Mouse (Mus musculus) thymus, postnatal 0 days (tissue): Measurements from ENCODE around the gene Wars2. TPM values are rescaled to one million over a fixed set of nuclear protein-coding genes. Genes with fewer than 3 reads are reported as not detected.

Experiments
- DNase-seq: peaks from one replicate; pipeline ENCODE4 v3.0.0-alpha.2; 2015; ENCODE audit warnings: low spot score
- polyA plus RNA-seq: library from polyadenylated mRNA; unstranded; fragments of >200 nt; fragmentation: Nextera tagmentation; extraction: Ambion mirVana; gene quantifications from 2 replicates; pipeline ENCODE4 v1.2.1, GENCODE M21; 2015

Wars2 gene
- polyA plus RNA-seq: 4.3 and 4.7 TPM in 2 replicates

DNA sequence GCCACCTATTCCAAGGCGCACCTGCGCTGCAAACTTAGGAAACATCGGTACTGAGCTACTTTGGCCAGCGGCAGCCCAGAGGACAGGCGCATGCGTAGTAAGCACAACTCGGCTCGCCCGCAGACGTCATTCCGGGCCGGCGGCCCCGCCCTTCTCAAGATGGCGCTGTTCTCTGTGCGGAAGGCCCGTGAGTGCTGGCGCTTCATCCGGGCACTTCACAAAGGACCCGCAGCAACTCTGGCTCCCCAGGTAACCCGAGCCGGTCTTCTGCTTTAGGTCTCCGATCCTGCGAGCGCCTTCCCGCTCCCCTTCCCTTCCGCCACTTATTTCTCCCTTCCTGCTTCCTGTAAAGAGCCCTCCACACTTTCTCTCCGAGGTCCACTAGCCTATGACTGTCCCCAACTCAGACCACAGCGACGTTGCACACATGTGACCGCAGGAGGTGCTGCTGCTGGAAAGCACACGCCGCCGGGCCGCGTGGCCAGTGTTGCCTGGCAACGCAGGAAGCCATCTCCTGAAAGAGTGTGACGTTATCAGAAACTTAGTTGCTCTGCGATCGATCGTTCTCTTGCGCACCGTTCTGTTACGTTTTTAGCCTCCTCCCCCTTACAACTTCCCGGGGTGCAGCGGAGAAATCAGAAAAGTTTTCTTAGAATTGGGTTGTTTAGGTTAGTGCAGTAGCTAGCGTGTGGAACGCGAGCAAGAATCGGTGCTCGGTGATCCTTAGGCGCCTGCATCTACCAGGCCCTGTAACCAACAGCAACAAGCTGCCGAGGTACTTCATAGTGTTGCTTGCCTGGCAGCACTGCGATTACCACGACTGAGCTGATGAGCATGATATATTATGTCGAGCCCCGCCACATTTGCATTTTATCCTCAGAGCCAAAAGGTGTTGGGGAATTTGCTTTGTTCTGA, at the start of gene Wars2:
Wars2 (plus strand) TSS at position 129 of the 915 bp plus-strand sequence.
- peak; percentile 94 for DNase-seq

DNA sequence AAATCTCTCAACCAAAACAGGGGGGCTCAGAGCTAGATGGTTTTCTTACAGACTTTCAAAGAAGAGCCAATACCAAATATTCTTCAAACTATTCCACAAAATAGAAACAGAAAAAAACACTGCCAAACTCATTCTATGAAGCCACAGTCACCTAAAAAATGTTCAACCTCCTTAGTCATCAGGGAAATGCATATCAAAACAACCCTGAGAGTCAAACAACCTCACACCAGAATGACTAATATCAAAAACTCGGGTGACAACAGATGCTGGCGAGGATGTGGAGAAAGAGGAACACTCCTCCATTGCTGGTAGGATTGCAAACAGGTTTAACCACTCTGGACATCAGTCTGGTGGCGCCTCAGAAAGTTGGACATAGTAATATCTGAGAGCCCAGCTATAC, 44.1 kb upstream of the Wars2 start:
- no peak for DNase-seq

- no peak for DNase-seq
Measured at GRCm38 (mm10) chr3:99110353-99111213, 30.3 kb upstream of the Wars2 start.

- no peak for DNase-seq
Measured at GRCm38 (mm10) chr3:99111214-99111608, 29.7 kb upstream of the Wars2 start.

DNA sequence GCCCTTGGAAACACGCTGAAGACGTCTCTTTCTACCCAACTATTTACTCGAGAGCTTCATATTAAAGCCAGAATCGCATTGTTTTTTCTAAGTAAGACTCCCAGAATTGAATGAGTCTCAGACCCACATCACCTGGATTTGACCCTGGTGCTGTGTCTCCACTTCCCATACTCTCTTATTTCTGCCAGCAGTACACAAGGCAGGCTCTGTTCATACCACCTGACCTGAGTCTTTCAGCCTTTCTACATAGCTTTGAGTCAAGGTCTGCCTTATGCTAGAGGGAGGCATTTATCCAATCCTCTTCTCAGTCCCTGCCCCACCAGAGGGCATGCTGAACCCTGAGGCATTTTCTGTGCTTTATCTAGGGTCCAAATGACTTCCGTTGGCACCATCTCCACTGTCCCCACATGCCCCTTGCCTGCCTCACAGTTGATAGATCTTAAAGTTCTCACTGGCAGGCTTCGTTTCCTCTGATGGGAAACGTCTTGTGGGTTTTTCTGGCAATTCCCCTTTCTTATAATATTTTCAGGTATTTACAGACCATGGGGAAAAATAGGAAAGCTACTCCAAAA, 27.5 kb upstream of the Wars2 start:
- no peak for DNase-seq

DNA sequence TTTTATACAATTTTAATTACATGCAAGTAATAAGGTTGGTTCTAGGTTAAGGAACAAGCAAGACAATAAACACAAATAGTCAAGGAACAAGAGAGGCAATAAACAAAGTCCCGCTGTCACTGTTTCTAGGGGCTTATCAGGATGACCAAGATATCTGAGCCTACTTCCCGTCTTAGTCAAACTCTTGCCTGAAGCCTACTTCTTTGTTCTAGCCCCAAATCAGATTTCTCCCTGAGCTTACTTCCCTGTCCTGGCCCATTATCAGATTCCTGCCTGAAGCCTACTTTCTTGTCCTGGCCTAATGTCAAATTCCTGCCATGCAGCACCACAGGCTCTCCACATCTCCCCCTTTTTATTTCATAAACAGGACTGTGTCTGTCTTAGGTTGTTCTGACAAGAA, 19.9 kb upstream of the Wars2 start:
- no peak for DNase-seq

- DNase-seq: no peak
Measured at GRCm38 (mm10) chr3:99130521-99130920, 10.3 kb upstream of the Wars2 start.

DNA sequence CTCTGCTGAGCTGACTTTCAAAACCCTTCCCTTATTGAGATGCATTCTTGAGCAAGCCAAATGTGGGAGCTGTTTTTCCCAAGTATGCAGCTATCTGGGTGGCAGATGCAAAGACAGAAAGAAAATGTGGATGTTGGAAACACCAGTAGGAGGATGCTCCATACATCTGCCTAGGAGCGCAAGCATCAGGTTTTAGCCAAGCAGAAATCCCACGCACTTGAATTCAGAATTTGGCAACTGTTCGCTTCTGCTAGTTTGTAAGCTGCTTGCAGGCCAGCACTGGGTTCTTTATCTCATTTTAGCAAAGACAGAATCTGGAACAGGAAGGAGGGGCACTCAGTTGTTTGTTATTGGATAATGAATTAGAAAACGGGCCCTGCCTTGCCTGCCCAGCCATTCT, 8.9 kb upstream of the Wars2 start:
- DNase-seq: no peak

DNA sequence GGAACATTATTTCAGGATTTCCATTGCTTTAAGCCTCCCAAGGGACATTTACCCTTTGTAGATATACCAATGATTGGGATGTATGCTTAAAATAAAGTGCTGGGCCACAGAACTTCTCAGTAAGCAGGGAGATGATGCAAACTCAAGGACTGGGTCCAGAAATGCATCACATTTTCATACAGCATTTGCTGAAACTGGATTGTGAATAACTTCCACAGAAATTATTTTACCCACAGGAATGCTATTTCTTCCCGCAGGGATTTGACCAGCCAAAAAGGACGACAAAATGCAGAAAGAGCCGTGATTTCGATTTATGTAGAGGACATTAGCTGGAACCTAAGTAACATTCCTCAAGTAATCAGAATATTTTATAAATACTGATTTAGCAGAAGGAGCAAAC, 7.0 kb upstream of the Wars2 start:
- DNase-seq: no peak

GRCm38 (mm10) chr3:99147886-99148285, 7.0 kb downstream of the Wars2 start:
- no peak for DNase-seq

GRCm38 (mm10) chr3:99149035-99149434, 8.2 kb downstream of the Wars2 start:
- no peak for DNase-seq

DNA sequence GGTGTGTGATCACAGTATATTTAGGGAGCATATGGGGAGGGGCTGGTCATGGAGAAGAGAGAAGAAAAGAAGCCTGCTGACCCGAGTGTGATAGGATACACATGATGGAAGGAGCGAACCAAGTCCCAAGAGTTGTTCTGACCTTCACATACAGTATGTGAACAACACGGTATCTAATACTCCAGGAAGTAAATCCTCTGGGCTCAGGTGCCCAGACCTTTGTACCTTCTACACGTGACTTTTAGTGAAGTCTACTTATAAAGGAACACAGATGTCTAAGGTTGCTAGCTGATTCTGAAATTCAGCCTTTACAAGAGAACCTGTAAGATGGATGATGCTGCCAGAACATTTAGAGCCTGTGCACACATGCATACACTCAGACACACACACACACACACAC, 15.4 kb downstream of the Wars2 start:
- no peak for DNase-seq

DNA sequence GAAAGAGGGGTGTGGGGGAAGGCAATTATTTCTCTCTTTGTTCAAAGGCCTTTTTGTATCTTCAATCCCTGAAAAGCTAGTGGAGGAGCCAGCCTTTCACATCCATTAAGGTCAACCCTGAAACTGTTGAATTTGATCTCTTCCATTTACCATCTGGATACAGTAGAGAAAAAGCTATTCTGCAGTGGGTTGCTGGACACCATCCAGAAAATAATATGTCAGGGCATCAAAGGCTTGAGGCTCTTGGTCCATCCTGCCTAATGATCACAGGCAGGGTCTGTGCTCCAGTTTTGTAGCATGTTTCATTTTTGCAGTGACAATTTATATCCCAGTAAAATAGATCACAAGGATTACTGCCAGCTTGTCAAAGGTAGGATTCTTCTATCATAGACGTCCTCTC, 16.1 kb downstream of the Wars2 start:
- DNase-seq: no peak

GRCm38 (mm10) chr3:99157451-99158015, 16.7 kb downstream of the Wars2 start:
- DNase-seq: no peak

GRCm38 (mm10) chr3:99160016-99160415, 19.1 kb downstream of the Wars2 start:
- DNase-seq: no peak

DNA sequence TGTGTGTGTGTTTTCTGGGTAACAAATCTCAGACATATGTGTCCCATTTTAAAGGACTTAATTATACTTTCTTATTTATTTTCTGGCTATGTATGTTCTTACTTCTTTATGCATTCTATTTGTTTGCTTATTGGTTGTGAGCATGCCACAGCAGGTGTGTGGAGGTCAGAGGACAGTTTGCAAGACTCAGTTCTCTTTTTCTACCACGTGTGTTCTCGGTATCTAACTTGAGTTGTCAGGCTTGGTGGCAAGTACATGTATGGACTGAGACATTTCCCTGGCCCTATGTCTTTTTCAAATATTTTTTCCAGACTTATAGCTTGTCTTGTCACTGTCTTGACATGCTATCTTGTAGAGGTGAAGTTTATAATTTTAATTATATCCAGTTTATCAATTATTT, 21.3 kb downstream of the Wars2 start:
- no peak for DNase-seq

- peak; percentile 14 for DNase-seq
Measured at GRCm38 (mm10) chr3:99167734-99168133, 26.9 kb downstream of the Wars2 start.

DNA sequence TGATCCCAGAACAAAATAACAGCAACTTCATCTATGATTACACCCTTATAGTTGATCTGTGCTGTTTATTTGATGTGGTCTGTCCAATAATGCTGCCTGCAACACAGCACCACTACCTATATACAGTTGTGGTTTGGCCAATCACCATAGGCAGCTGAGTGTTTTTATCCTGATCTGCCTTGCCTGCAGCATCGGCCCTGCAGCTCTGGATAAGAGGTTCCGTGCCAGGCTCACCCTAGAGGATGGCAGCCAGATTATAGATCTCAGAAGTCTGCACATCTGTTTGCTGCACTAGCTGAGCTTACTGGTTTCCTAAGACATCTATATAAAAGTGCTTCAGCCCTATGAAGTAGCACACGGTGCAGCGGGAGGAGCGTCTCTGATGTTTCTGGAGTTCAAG, 32.3 kb downstream of the Wars2 start:
- DNase-seq: no peak

- DNase-seq: no peak
Measured at GRCm38 (mm10) chr3:99174658-99175304, 33.9 kb downstream of the Wars2 start.

GRCm38 (mm10) chr3:99183355-99184016, 42.6 kb downstream of the Wars2 start:
- no peak for DNase-seq
